Mouse (Mus musculus): ENCODE measurements around the gene D17H6S53E. TPM values are rescaled to one million over a fixed set of nuclear protein-coding genes. Genes with fewer than 3 reads are reported as not detected.

D17H6S53E gene
- total RNA-seq, 1 experiment from 2014 or later: 15.6 TPM

Other genes starting within 250 kb of the D17H6S53E start
- 11.1 to 11.4 TPM (median 11.2 TPM) in 4 replicates for gene Zbtb12, start 246.9 kb upstream of the D17H6S53E start, total RNA-seq (2023; ENCODE audit: inconsistent age)
- 0.27 TPM in 1 of 4 replicates, not detected in the others for gene Gm20547, start 244.3 kb upstream of the D17H6S53E start, total RNA-seq (2023; ENCODE audit: inconsistent age)
- 1.8 to 3.4 TPM (median 2.8 TPM) in 4 replicates for gene C2, start 228.1 kb upstream of the D17H6S53E start, total RNA-seq (2023; ENCODE audit: inconsistent age)
- 152 to 164 TPM (median 157 TPM) in 4 replicates for gene Ehmt2, start 227.9 kb upstream of the D17H6S53E start, total RNA-seq (2023; ENCODE audit: inconsistent age)
- gene Slc44a4, start 211.9 kb upstream of the D17H6S53E start, total RNA-seq (2023; ENCODE audit: inconsistent age): not detected in 4 replicates
- gene Neu1, start 195.1 kb upstream of the D17H6S53E start, total RNA-seq (2023; ENCODE audit: inconsistent age): 94.9 to 102 TPM (median 98.6 TPM) in 4 replicates
- 17.8 to 62.2 TPM (median 28.7 TPM) in 4 replicates for gene Hspa1b, start 167.1 kb upstream of the D17H6S53E start, total RNA-seq (2023; ENCODE audit: inconsistent age)
- not detected in 4 replicates for gene Gm20481, start 156.5 kb upstream of the D17H6S53E start, total RNA-seq (2023; ENCODE audit: inconsistent age)
- 10.4 to 29.3 TPM (median 20.1 TPM) in 4 replicates for gene Hspa1a, start 154.2 kb upstream of the D17H6S53E start, total RNA-seq (2023; ENCODE audit: inconsistent age)
- 0.21 to 0.38 TPM in 2 of 4 replicates, not detected in the others for gene Hspa1l, start 153.7 kb upstream of the D17H6S53E start, total RNA-seq (2023; ENCODE audit: inconsistent age)
- gene Lsm2, start 144.5 kb upstream of the D17H6S53E start, total RNA-seq (2023; ENCODE audit: inconsistent age): 30.0 to 37.2 TPM (median 32.0 TPM) in 4 replicates
- 269 to 300 TPM (median 290 TPM) in 4 replicates for gene Vars, start 125.4 kb upstream of the D17H6S53E start, total RNA-seq (2023; ENCODE audit: inconsistent age)
- 0.16 to 0.54 TPM (median 0.25 TPM) in 4 replicates for gene Vwa7, start 109.8 kb upstream of the D17H6S53E start, total RNA-seq (2023; ENCODE audit: inconsistent age)
- 3.4 to 6.4 TPM (median 4.6 TPM) in 4 replicates for gene Sapcd1, start 98.4 kb upstream of the D17H6S53E start, total RNA-seq (2023; ENCODE audit: inconsistent age)
- gene Msh5, start 79.6 kb upstream of the D17H6S53E start, total RNA-seq (2023; ENCODE audit: inconsistent age): 6.1 to 10.5 TPM (median 9.2 TPM) in 4 replicates
- gene Clic1, start 76.4 kb upstream of the D17H6S53E start, total RNA-seq (2023; ENCODE audit: inconsistent age): 196 to 218 TPM (median 210 TPM) in 4 replicates
- 2.6 to 4.8 TPM (median 4.2 TPM) in 4 replicates for gene Ddah2, start 67.3 kb upstream of the D17H6S53E start, total RNA-seq (2023; ENCODE audit: inconsistent age)
- gene Ly6g6c, start 61.0 kb upstream of the D17H6S53E start, total RNA-seq (2023; ENCODE audit: inconsistent age): not detected in 4 replicates
- gene Mpig6b, start 60.2 kb upstream of the D17H6S53E start, total RNA-seq (2023; ENCODE audit: inconsistent age): 0.45 TPM in 1 of 4 replicates, not detected in the others
- gene Ly6g6e, start 49.5 kb upstream of the D17H6S53E start, total RNA-seq (2023; ENCODE audit: inconsistent age): not detected in 4 replicates
- gene Ly6g6d, start 48.3 kb upstream of the D17H6S53E start, total RNA-seq (2023; ENCODE audit: inconsistent age): not detected in 4 replicates
- gene Ly6g6f, start 40.8 kb upstream of the D17H6S53E start, total RNA-seq (2023; ENCODE audit: inconsistent age): not detected in 4 replicates
- gene Abhd16a, start 37.1 kb upstream of the D17H6S53E start, total RNA-seq (2023; ENCODE audit: inconsistent age): 76.3 to 80.8 TPM (median 77.2 TPM) in 4 replicates
- gene Ly6g5c, start 18.1 kb upstream of the D17H6S53E start, total RNA-seq (2023; ENCODE audit: inconsistent age): not detected in 4 replicates
- gene Ly6g5b, start 10.9 kb upstream of the D17H6S53E start, total RNA-seq (2023; ENCODE audit: inconsistent age): 0.93 to 1.6 TPM (median 1.2 TPM) in 4 replicates
- 24.7 to 31.8 TPM (median 30.3 TPM) in 4 replicates for gene Gpank1, start 4.9 kb upstream of the D17H6S53E start, total RNA-seq (2023; ENCODE audit: inconsistent age)
- 121 to 143 TPM (median 135 TPM) in 4 replicates for gene Csnk2b, start 4.3 kb upstream of the D17H6S53E start, total RNA-seq (2023; ENCODE audit: inconsistent age)
- gene Apom, start 5.7 kb downstream of the D17H6S53E start, total RNA-seq (2023; ENCODE audit: inconsistent age): 0.51 to 2.8 TPM (median 0.69 TPM) in 3 of 4 replicates, not detected in the other
- 446 to 480 TPM (median 464 TPM) in 4 replicates for gene Bag6, start 8.8 kb downstream of the D17H6S53E start, total RNA-seq (2023; ENCODE audit: inconsistent age)
- 328 to 347 TPM (median 341 TPM) in 4 replicates for gene Prrc2a, start 38.5 kb downstream of the D17H6S53E start, total RNA-seq (2023; ENCODE audit: inconsistent age)
- gene Aif1, start 49.7 kb downstream of the D17H6S53E start, total RNA-seq (2023; ENCODE audit: inconsistent age): 4.4 to 9.9 TPM (median 8.0 TPM) in 4 replicates
- 38.1 to 43.3 TPM (median 40.2 TPM) in 4 replicates for gene Lst1, start 62.1 kb downstream of the D17H6S53E start, total RNA-seq (2023; ENCODE audit: inconsistent age)
- gene Ltb, start 68.1 kb downstream of the D17H6S53E start, total RNA-seq (2023; ENCODE audit: inconsistent age): 564 to 668 TPM (median 599 TPM) in 4 replicates
- gene Tnf, start 75.6 kb downstream of the D17H6S53E start, total RNA-seq (2023; ENCODE audit: inconsistent age): 9.9 to 12.7 TPM (median 11.2 TPM) in 4 replicates
- 31.8 to 44.1 TPM (median 36.1 TPM) in 4 replicates for gene Lta, start 79.0 kb downstream of the D17H6S53E start, total RNA-seq (2023; ENCODE audit: inconsistent age)
- gene Gm16181, start 94.5 kb downstream of the D17H6S53E start, total RNA-seq (2023; ENCODE audit: inconsistent age): not detected in 4 replicates
- gene Atp6v1g2, start 107.3 kb downstream of the D17H6S53E start, total RNA-seq (2023; ENCODE audit: inconsistent age): 1.6 to 2.5 TPM (median 2.1 TPM) in 4 replicates
- gene Nfkbil1, start 109.4 kb downstream of the D17H6S53E start, total RNA-seq (2023; ENCODE audit: inconsistent age): 13.3 to 15.9 TPM (median 13.7 TPM) in 4 replicates
- 432 to 470 TPM (median 447 TPM) in 4 replicates for gene Ddx39b, start 115.4 kb downstream of the D17H6S53E start, total RNA-seq (2023; ENCODE audit: inconsistent age)
- gene H2-D1, start 136.4 kb downstream of the D17H6S53E start, total RNA-seq (2023; ENCODE audit: inconsistent age): 1,753 to 1,919 TPM (median 1,880 TPM) in 4 replicates
- gene H2-Q1, start 194.0 kb downstream of the D17H6S53E start, total RNA-seq (2023; ENCODE audit: inconsistent age): 11.8 to 16.3 TPM (median 15.1 TPM) in 4 replicates
- 6.7 to 12.2 TPM (median 10.3 TPM) in 4 replicates for gene H2-Q2, start 215.9 kb downstream of the D17H6S53E start, total RNA-seq (2023; ENCODE audit: inconsistent age)